Mouse (Mus musculus) MEL (cell line): ENCODE results near the gene Amot. TPM values are rescaled to one million over a fixed set of nuclear protein-coding genes. Genes with fewer than 3 reads are reported as not detected.

Experiments used
- DNase-seq: peaks from one replicate; pipeline ENCODE4 v3.0.0; 2011; ENCODE audit warnings: low read depth, low spot score
- H3K27ac ChIP-seq: 2 replicates; pipeline ENCODE4 v1.5.1; 2012; ENCODE audit warnings: low read depth, mild to moderate bottlenecking, control low read depth, low read length, moderate library complexity; ENCODE audit not compliant: control insufficient read depth
- H3K27me3 ChIP-seq, 2 experiments: fragments of 150-350 bp in 1 of 2; sonication (generic) in 1 of 2; 2 replicates each; pipeline ENCODE4 v1.6.1; 2012; ENCODE audit warnings: low read length in 2 of 2, mild to moderate bottlenecking in 2 of 2, improper control_type of control experiment in 1 of 2, moderate library complexity in 1 of 2; ENCODE audit not compliant: insufficient read depth in 2 of 2, control insufficient read depth in 1 of 2
- H3K36me3 ChIP-seq, 2 experiments: 2 replicates each; pipeline ENCODE4 v1.6.1; 2012 to 2014; ENCODE audit warnings: low read length in 2 of 2, improper control_type of control experiment in 1 of 2, inconsistent platforms in 1 of 2, mild to moderate bottlenecking in 1 of 2; ENCODE audit not compliant: insufficient read depth in 2 of 2, control insufficient read depth in 1 of 2
- H3K4me1 ChIP-seq, 2 experiments: fragments of 150-350 bp in 1 of 2; sonication (generic) in 1 of 2; 2 replicates each; pipeline ENCODE4 v1.6.1; 2012; ENCODE audit warnings: low read length in 2 of 2, improper control_type of control experiment in 1 of 2, mild to moderate bottlenecking in 1 of 2; ENCODE audit not compliant: insufficient read depth in 2 of 2, control insufficient read depth in 1 of 2
- H3K4me3 ChIP-seq, 2 experiments: fragments of 150-350 bp in 1 of 2; sonication (generic) in 1 of 2; 2 replicates each; pipeline ENCODE4 v1.5.1; 2012; ENCODE audit warnings: low read depth in 2 of 2, low read length in 2 of 2, mild to moderate bottlenecking in 2 of 2, moderate library complexity in 2 of 2, control low read depth in 1 of 2, improper control_type of control experiment in 1 of 2; ENCODE audit not compliant: control insufficient read depth in 1 of 2, insufficient read depth in 1 of 2
- H3K79me2 ChIP-seq: 2 replicates; pipeline ENCODE4 v1.6.1; 2012; ENCODE audit warnings: mild to moderate bottlenecking, low read length, moderate library complexity; ENCODE audit not compliant: control insufficient read depth, poor library complexity, insufficient read depth
- H3K9ac ChIP-seq: 2 replicates; pipeline ENCODE4 v1.6.1; 2012; ENCODE audit warnings: low read depth, mild to moderate bottlenecking, control low read depth, low read length, moderate library complexity; ENCODE audit not compliant: control insufficient read depth, poor library complexity, severe bottlenecking
- H3K9me3 ChIP-seq: fragments of 150-350 bp; sonication (generic); replicated peaks from 2 replicates; pipeline ENCODE4 v1.6.1; 2012; ENCODE audit warnings: mild to moderate bottlenecking, low read length, improper control_type of control experiment, moderate library complexity; ENCODE audit not compliant: insufficient read depth
- BHLHE40 ChIP-seq: IDR thresholded peaks from 2 replicates; pipeline ENCODE4 v1.6.1; 2012; ENCODE audit warnings: low read depth, mild to moderate bottlenecking, inconsistent platforms, low read length, improper control_type of control experiment, borderline replicate concordance
- CHD2 ChIP-seq: IDR thresholded peaks from 2 replicates; pipeline ENCODE4 v1.6.1; 2011; ENCODE audit warnings: low read length, improper control_type of control experiment
- CTCF ChIP-seq, 3 experiments: IDR thresholded peaks in 2 of 3; conservative IDR thresholded peaks in 1 of 3; 2 replicates each; pipeline ENCODE4 v1.5.1; 2011 to 2012; ENCODE audit warnings: low read length in 3 of 3, low read depth in 2 of 3, mild to moderate bottlenecking in 2 of 3, improper control_type of control experiment in 1 of 3, inconsistent platforms in 1 of 3, mixed read lengths in 1 of 3, moderate library complexity in 1 of 3; ENCODE audit not compliant: control insufficient read depth in 1 of 3, insufficient read depth in 1 of 3, poor library complexity in 1 of 3, severe bottlenecking in 1 of 3
- E2F4 ChIP-seq: IDR thresholded peaks from 2 replicates; pipeline ENCODE4 v1.6.1; 2011; ENCODE audit warnings: low read depth, low read length, improper control_type of control experiment, borderline replicate concordance
- ELF1 ChIP-seq: IDR thresholded peaks from 2 replicates; pipeline ENCODE4 v1.6.1; 2014; ENCODE audit warnings: low read depth, mild to moderate bottlenecking, inconsistent platforms, low read length, improper control_type of control experiment, moderate library complexity
- EP300 ChIP-seq, 2 experiments: IDR thresholded peaks; 2 replicates each; pipeline ENCODE4 v1.6.1; 2011; ENCODE audit warnings: improper control_type of control experiment in 2 of 2, low read length in 2 of 2, low read depth in 1 of 2, mild to moderate bottlenecking in 1 of 2
- ETS1 ChIP-seq: IDR thresholded peaks from 2 replicates; pipeline ENCODE4 v1.6.1; 2012; ENCODE audit warnings: low read depth, mild to moderate bottlenecking, inconsistent platforms, low read length, improper control_type of control experiment, moderate library complexity
- GABPA ChIP-seq: IDR thresholded peaks from 2 replicates; pipeline ENCODE4 v1.6.1; 2012; ENCODE audit warnings: low read depth, mild to moderate bottlenecking, inconsistent platforms, low read length, improper control_type of control experiment, moderate library complexity
- GATA1 ChIP-seq: IDR thresholded peaks from 2 replicates; pipeline ENCODE4 v1.6.1; 2011; ENCODE audit warnings: low read depth, low read length, improper control_type of control experiment
- HCFC1 ChIP-seq: IDR thresholded peaks from 2 replicates; pipeline ENCODE4 v1.6.1; 2012; ENCODE audit warnings: low read depth, mild to moderate bottlenecking, inconsistent platforms, low read length, improper control_type of control experiment, moderate library complexity
- KAT2A ChIP-seq: conservative IDR thresholded peaks from 2 replicates; pipeline ENCODE4 v1.6.1; 2012; ENCODE audit warnings: low read depth, low read length, improper control_type of control experiment, inconsistent platforms
- MAFK ChIP-seq: IDR thresholded peaks from 2 replicates; pipeline ENCODE4 v1.6.1; 2011; ENCODE audit warnings: low read depth, mild to moderate bottlenecking, low read length, improper control_type of control experiment, borderline replicate concordance
- MAX ChIP-seq: IDR thresholded peaks from 2 replicates; pipeline ENCODE4 v1.6.1; 2011; ENCODE audit warnings: low read length, improper control_type of control experiment
- MEF2A ChIP-seq: IDR thresholded peaks from 2 replicates; pipeline ENCODE4 v1.6.1; 2014; ENCODE audit warnings: low read depth, mild to moderate bottlenecking, inconsistent platforms, low read length, improper control_type of control experiment; ENCODE audit not compliant: poor library complexity, insufficient replicate concordance, severe bottlenecking; ENCODE audit errors: extremely low read depth
- MXI1 ChIP-seq: IDR thresholded peaks from 2 replicates; pipeline ENCODE4 v1.6.1; 2011; ENCODE audit warnings: mild to moderate bottlenecking, low read depth, low read length, improper control_type of control experiment
- MYB ChIP-seq: IDR thresholded peaks from 2 replicates; pipeline ENCODE4 v1.6.1; 2011; ENCODE audit warnings: mild to moderate bottlenecking, low read depth, low read length, improper control_type of control experiment
- NRF1 ChIP-seq: IDR thresholded peaks from 2 replicates; pipeline ENCODE4 v1.6.1; 2014; ENCODE audit warnings: low read depth, mild to moderate bottlenecking, inconsistent platforms, low read length, improper control_type of control experiment, moderate library complexity; ENCODE audit not compliant: poor library complexity, insufficient read depth, severe bottlenecking
- POLR2AphosphoS2 ChIP-seq: IDR thresholded peaks from 2 replicates; pipeline ENCODE4 v1.6.1; 2011; ENCODE audit warnings: low read length, improper control_type of control experiment
- POLR2AphosphoS5 ChIP-seq: IDR thresholded peaks from 2 replicates; pipeline ENCODE4 v1.6.1; 2012; ENCODE audit warnings: low read depth, borderline replicate concordance, mild to moderate bottlenecking, inconsistent platforms, low read length, moderate library complexity, mixed read lengths
- RAD21 ChIP-seq: IDR thresholded peaks from 2 replicates; pipeline ENCODE4 v1.6.1; 2011; ENCODE audit warnings: mild to moderate bottlenecking, low read depth, low read length, improper control_type of control experiment
- SMC3 ChIP-seq: IDR thresholded peaks from 2 replicates; pipeline ENCODE4 v1.6.1; 2011; ENCODE audit warnings: low read depth, low read length, improper control_type of control experiment
- TAL1 ChIP-seq: IDR thresholded peaks from 2 replicates; pipeline ENCODE4 v1.6.1; 2012; ENCODE audit warnings: mild to moderate bottlenecking, inconsistent platforms, low read length, moderate library complexity, mixed read lengths
- TBP ChIP-seq: IDR thresholded peaks from 2 replicates; pipeline ENCODE4 v1.8.0; 2011; ENCODE audit warnings: low read depth, low read length, improper control_type of control experiment
- TCF12 ChIP-seq: IDR thresholded peaks from 2 replicates; pipeline ENCODE4 v1.6.1; 2014; ENCODE audit warnings: low read depth, mild to moderate bottlenecking, inconsistent platforms, low read length, improper control_type of control experiment, moderate library complexity
- UBTF ChIP-seq: IDR thresholded peaks from 2 replicates; pipeline ENCODE4 v1.6.1; 2012; ENCODE audit warnings: low read depth, mild to moderate bottlenecking, inconsistent platforms, low read length, improper control_type of control experiment, moderate library complexity, borderline replicate concordance; ENCODE audit not compliant: insufficient read depth
- USF1 ChIP-seq: IDR thresholded peaks from 2 replicates; pipeline ENCODE4 v1.6.1; 2014; ENCODE audit warnings: low read depth, mild to moderate bottlenecking, inconsistent platforms, low read length, improper control_type of control experiment, moderate library complexity
- ZC3H11A ChIP-seq: IDR thresholded peaks from 2 replicates; pipeline ENCODE4 v1.6.1; 2012; ENCODE audit warnings: low read depth, mild to moderate bottlenecking, inconsistent platforms, low read length, improper control_type of control experiment
- ZMIZ1 ChIP-seq: IDR thresholded peaks from 2 replicates; pipeline ENCODE4 v1.6.1; 2012; ENCODE audit warnings: low read depth, mild to moderate bottlenecking, inconsistent platforms, low read length, improper control_type of control experiment, moderate library complexity
- polyA plus RNA-seq, 2 experiments: library from polyadenylated mRNA; stranded (reverse) in 1 of 2; unstranded in 1 of 2; fragments of >175 nt in 1 of 2; fragments of >200 nt in 1 of 2; gene quantifications; 2 replicates each; pipeline versions ENCODE4 v1.2.1 to v1.2.4; 2012; ENCODE audit warnings: low replicate concordance in 2 of 2, low read depth in 1 of 2; ENCODE audit not compliant: insufficient read length in 2 of 2, insufficient read depth in 1 of 2, missing spikeins in 1 of 2
- total RNA-seq: library from RNA; depleted of rRNA; stranded (reverse); fragments of 300-350 nt; gene quantifications from 2 replicates; pipeline ENCODE4 v1.2.3, GENCODE M21; 2012

The Amot gene
- total and polyA plus RNA-seq, 3 experiments, result not detected

- no peak overlapping the region for H3K4me3 ChIP-seq
- no peaks in the 10 kb centered on the region for H3K79me2 ChIP-seq
- no peaks in the 10 kb centered on the region for H3K4me1 ChIP-seq
- no peaks in the 10 kb centered on the region for H3K36me3 ChIP-seq
- H3K27me3 ChIP-seq, result no peaks in the 10 kb centered on the region
- DNase-seq, result no peak
- no peak overlapping the region for H3K27ac ChIP-seq
- no peak for TF ChIP-seq ETS1
- TF ChIP-seq ELF1, result no peak
- TF ChIP-seq POLR2AphosphoS5, result no peak
- TF ChIP-seq MEF2A, result no peak
- no peak for TF ChIP-seq EP300 (IDR thresholded peaks at IDR 0.05; ENCODE audit: low read depth in 1 of 2, low read length in 2 of 2)
- no peak for TF ChIP-seq ZMIZ1
- no peak for TF ChIP-seq GATA1
- TF ChIP-seq CTCF (IDR thresholded peaks at IDR 0.05 in 2 of 3, conservative IDR thresholded peaks at IDR 0.05 in 1 of 3; ENCODE audit: control insufficient read depth in 1 of 3, insufficient read depth in 1 of 3, low read depth in 2 of 3, low read length in 3 of 3, poor library complexity in 1 of 3, severe bottlenecking in 1 of 3), result no peak
- TF ChIP-seq HCFC1, result no peak
- no peak for TF ChIP-seq USF1
- TF ChIP-seq TBP, result no peak
- no peak for TF ChIP-seq MXI1
- TF ChIP-seq ZC3H11A, result no peak
- TF ChIP-seq POLR2AphosphoS2, result no peak
- TF ChIP-seq MAX, result no peak
- TF ChIP-seq NRF1, result no peak
- no peak for TF ChIP-seq BHLHE40
- no peak for TF ChIP-seq GABPA
- TF ChIP-seq CHD2, result no peak
- H3K9me3 ChIP-seq, result no peaks in the 10 kb centered on the region
- no peak overlapping the region for H3K9ac ChIP-seq
Measured at GRCm38 (mm10) chrX:145497486-145497885, 7.5 kb downstream of the Amot start.

GRCm38 (mm10) chrX:145495381-145495780 lies 9.6 kb downstream of the Amot start:
- Histone ChIP-seq H3K9me3 (no peaks in the 10 kb centered on the region), H3K4me3 (no peak overlapping the region), H3K27ac (no peak overlapping the region), H3K79me2 (no peaks in the 10 kb centered on the region), H3K36me3 (no peaks in the 10 kb centered on the region), H3K9ac (no peak overlapping the region), H3K4me1 (no peaks in the 10 kb centered on the region)
- TF ChIP-seq HCFC1, result no peak
- TF ChIP-seq MAX, result no peak
- TF ChIP-seq TAL1, result no peak
- TF ChIP-seq POLR2AphosphoS5, result no peak
- TF ChIP-seq ZMIZ1, result no peak
- no peak for TF ChIP-seq MAFK
- TF ChIP-seq USF1, result no peak
- TF ChIP-seq ZC3H11A, result no peak
- no peak for TF ChIP-seq NRF1
- TF ChIP-seq SMC3, result no peak
- TF ChIP-seq KAT2A, result no peak
- TF ChIP-seq UBTF, result no peak
- no peak for TF ChIP-seq MYB
- no peak for TF ChIP-seq E2F4
- TF ChIP-seq ELF1, result no peak
- no peak for TF ChIP-seq ETS1
- no peak for TF ChIP-seq RAD21
- TF ChIP-seq MXI1, result no peak
- no peak for TF ChIP-seq TCF12
- TF ChIP-seq, all 39 proteins: peak for 0
- DNase-seq, result no peak
- H3K27me3 ChIP-seq, result no peaks in the 10 kb centered on the region
